Mouse (Mus musculus) T-cell, adult 2 months (primary cell): ENCODE results near the gene Bicra.

Source experiments
- DNase-seq: peaks from one replicate; pipeline ENCODE4 v3.0.0; 2022; ENCODE audit warnings: low spot score

The Bicra gene

DNA sequence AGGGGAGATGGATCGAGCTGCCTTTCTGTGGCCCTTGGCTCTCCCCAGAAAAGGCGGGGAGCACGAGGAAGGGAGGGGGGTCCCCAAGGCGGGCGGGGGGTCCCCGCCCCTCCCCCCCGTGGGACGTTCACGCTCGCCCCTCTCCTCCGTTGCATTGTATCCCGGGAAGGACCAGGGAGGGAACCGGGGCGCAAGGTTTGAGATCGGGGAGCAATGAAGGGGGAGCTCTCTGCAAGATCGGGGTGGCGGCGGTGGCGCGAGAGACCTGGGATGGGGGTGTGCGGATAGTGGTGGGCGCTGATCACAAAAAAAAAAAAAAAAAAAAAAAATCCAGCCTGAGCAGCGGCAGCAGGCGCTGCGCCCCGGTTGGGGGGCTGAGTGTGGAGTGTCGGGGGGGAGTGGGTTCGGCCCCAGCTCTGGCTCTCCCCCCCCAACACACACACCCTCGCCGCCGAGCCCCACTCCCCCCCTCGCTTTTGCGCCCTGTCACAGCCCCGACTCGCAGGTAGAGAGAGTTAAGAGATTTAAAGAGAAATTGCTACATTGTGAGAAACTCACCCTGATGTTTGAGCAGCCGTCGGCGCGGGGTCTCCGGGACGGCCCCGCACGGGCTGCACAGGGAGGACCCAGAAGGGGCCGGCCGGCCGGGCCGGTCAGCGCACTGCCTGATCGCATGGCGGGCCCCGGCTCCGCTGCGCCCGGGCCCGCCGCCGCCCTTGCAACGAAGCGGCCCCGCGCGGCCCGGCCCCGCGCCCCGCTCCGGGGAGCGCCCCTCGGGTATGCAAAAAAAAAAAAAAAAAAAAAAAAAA lies at the start of gene Bicra:
Bicra (minus strand) TSS at position 584 of the 809 bp plus-strand sequence.
- DNase-seq: peak; percentile 89

DNA sequence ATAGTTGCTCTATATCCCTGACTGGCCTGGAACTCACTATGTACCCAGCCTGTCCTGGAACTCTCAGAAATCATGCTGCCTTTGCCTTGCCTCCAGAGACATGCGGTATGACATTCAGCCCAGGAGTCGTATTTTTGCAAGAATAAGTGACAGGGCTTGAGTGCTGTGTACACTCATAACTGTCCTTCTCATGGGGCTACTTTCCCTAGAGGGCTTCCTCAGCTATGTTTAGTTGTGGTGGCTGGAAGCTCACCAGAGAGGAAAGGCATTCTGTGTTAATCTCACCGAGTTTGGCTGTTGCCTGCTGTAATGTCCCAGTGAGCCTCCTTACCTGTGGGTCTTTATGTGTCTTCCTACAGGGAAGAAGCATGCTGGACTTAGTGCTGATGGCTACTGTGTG lies 46.9 kb upstream of the Bicra start:
- DNase-seq: no peak

DNA sequence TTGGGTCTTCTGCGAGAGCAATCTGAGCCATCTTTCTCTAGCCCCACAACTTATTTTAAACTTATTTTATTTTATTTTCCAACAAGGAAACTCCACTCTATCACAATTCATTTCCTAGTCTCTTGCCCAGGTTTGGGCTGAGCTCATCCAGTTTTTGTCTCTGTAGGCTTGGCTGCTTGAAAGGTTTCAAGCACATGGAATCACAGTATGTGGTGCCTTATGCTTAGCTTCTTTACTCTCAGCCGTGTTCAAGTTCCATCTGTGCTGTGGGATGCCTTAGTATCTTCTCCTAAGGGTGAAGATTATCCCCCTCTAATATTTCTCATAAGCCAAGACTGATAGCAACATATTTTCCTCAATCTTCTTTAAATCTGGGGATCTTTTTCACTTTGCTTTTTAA lies 39.9 kb upstream of the Bicra start:
- DNase-seq: no peak

DNA sequence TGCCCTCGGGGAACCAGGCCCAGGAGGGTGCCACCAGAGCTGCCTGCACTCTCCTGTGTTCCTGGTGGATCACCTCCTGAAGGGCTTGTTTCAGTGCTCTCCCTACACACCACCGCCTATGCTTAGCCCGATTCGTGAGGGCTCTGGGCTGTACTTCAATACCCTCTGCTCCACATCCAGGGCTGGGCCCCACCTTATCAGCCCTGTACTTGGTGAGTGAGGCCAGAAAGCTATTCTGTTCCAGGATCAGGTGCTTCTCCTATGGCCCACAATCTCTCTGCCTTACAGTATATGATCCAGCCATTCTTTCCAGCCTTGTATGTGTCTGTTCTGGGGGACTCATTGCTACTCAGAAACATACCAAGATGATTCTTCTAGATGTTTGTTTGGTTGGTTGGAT lies 35.6 kb upstream of the Bicra start:
- no peak for DNase-seq

DNA sequence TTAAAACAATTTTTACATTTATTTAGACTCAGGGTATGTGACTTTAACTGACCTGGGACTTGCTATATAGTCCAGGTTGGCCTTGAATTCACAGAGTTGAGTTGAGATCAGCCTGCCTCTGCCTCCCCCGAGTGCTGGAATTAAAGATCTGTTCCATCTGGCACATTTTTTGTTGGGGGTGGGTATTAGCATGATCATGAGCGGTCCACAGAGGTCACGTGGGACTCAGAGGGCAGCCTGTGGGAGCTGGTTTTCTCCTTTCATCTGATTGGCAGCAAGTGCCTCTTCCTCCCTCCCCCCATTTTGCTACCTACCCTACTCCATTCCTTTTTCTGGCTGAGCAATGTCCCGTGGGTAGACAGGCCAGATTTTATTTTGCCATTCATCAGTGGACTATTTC lies 32.9 kb upstream of the Bicra start:
- DNase-seq: no peak

DNA sequence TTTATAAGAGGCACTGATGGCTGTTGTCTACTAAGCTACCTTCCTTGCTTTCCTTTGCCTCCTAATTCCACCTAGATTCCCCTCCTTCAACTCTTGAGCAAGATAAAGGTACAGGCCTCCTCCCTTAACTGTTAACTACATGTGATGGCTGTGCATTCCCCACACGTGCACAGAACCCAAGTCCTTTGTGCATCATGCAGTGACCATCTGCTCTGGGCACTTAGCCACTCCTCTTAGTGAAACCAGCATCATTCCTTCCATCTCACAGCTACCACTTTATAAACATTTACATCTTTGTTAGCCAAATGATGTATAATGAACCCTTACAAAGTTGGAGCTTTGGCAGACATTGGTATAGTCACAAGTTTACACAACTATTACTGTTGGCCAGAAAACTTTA lies 32.2 kb upstream of the Bicra start:
- no peak for DNase-seq

DNA sequence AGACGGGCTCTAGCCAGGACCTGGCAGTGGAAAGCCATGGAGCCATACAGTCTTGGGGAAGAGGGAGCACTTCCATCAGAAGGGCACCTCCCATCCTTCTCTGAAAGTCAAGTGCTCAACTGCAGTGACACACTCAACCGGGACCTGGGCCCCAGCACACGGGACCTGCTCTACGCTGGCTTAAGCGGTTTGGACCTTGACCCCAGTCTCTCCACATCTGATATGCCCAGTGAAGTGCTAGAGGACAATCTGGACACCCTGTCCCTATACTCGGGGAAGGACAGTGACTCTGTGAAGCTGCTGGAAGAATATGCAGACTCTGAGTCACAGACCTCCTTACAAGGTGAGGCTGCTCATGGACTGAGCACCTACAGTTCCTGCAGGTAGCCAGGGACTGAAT lies 24.2 kb upstream of the Bicra start:
- no peak for DNase-seq

DNA sequence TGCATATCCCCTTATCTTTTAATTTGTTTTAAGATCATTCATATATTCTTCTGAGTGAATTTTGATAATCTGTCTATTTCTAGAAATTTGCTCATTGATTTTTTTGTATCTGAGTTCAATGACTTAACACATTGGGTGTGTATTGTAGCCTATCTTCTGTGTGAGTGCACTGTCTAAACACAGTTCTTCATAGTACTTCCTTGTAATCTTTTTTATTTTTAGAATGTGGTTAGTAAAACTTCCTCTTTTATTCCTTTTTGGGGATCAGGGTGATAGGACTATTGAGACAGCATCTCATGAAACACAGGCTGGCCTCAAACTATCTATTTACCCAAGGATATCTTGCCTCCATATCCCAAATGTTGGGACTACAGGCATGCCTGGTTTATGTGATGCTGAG lies 23.1 kb upstream of the Bicra start:
- no peak for DNase-seq

DNA sequence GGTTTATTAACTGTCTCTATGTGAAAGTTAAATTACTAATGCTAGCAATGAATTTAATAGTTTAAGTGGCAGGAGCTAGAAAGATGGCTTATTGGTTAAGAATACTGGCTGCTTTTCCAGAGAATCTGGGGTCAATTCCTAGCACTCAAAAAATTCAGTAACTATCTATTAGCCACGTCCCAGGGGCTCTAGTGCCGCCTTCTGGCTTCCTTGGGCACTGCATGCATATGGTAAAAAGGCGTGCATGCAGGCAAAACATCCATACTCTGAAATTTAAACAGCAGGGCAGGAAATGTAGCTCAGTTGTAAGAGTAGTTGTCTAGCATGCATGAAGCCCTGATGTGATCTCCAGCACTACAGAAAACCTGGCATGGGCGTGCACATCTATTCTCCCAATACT lies 15.8 kb upstream of the Bicra start:
- DNase-seq: peak; percentile 28

DNA sequence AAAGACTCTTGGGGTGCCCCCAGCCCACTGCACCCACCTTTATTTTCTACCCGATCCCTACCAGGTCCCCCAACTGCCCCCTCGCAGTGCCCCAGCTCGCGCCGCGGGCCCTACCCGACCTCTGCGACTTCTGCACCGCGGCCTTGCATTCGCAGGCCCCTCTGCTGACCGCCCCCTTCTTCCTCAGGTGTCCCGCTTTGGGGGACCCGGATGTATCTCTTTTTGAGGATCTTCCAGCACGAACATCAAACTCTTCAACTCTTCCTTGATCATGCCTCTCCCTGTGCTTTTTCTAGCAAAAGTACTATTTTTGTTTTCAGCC lies 14.3 kb upstream of the Bicra start:
- DNase-seq: no peak

DNA sequence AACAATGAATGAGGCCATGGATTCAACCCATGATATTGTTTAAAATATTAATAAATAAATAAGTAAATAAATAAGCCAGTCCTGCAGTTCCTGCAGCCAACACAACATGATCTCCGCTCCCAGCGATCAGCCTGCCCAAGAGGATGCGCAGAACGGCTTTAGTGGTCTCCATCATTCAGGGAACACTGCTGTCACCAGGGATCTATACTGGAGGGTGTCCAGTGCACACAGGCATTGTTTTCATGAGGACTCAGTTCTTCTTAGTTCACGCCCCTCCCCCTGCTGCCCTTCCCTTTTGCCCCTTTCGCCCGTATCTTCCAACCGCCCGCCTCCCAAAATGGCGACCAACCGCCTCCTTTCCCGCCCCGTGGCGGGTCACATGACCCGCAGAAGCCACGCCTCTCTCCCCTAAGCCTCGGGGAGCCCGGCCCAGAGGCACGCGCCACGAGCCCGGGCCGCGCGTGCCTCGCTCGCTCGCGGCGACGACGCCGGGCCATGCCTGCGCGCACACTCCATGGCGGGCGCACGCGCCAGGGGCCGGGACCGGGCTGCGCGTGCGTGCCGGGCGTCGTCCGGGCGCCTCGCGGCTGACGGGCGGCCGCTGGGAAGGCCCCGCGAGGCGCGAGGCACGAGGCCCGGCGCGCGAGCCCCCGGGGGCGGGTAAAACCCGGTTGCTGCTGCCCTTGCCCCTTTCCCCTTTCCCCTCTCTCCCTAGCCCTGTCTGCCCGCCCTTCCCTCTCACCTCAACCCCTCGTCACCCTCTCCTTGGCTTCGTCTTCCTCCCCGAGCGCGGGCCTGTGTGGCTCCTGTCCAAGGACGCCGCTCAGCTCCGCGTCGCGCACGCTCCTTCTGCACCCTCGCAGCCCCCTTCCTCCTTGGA lies 13.7 kb upstream of the Bicra start, which contains the start of gene Zfp541:
Zfp541 (plus strand) TSS at position 596 of the 880 bp plus-strand sequence.
- no peak for DNase-seq

DNA sequence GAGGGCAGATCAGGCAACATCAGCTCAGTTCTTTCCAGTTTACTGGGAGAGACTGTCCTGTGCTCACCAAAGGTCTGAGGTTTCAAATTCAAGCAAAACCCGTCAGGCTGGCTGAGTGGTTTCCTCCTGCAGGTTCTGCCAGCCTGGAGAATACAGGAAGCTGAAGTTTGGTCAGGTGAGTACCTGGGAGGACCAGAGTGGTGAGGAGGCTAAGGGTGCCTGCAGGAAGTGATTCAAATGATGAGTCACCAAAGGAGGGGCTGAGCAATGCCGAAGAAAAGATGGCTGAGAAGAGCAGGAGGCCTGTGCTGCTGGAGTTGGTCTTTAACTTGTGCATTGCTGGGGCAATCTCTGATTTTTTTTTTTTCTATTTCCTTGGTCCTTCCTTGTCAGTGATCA lies 9.4 kb upstream of the Bicra start:
- peak; percentile 81 for DNase-seq

DNA sequence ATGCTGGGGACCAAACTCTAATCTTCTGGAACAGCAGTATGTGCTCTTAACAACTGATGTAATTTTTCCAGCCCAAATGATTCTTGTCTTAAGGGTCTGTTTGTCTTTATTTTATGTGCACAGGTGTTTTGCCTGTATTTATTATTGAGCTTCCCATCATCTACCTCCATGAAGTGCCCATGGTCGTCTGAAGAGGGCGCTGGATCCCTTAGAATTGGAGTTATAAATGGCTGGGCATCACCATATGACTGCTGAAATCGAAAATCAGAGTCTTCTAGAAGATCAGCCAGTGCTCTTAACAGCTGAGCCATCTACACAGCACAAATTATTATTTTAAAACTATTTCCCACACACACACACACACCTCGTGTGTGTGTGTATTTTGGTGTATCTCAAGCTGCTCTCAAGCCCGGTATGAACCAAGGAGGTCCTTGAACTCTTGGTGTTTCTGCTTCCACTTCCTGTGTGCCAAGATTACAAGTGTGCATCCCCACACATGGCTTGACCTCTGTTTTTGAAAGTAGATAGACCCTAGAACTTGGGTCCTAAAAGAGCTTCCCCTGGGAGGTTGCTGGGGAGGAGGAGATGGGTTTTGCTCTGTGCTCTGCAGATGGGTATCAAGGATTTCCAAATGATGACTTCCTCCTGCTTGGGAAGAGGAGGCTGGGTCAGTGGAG lies 8.9 kb upstream of the Bicra start:
- peak; percentile 45 for DNase-seq

DNA sequence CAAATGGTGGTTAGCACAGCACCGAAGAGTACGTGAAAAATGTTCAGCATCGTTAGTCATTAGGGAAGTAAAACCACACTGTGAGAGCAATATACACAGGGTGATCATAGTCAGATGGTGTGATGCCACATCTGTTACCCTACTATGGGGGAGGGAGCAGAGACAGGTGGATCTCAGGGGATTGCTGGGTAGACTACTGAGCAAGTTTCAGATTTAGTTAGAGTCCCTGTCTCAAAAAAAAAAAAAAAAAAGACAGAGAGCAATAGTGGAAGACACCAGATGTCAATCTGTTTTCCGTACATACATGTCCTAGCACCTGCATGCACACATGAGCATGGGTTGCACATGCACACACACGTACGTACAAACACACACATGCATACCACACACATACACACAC lies 7.9 kb upstream of the Bicra start:
- peak; percentile 20 for DNase-seq

DNA sequence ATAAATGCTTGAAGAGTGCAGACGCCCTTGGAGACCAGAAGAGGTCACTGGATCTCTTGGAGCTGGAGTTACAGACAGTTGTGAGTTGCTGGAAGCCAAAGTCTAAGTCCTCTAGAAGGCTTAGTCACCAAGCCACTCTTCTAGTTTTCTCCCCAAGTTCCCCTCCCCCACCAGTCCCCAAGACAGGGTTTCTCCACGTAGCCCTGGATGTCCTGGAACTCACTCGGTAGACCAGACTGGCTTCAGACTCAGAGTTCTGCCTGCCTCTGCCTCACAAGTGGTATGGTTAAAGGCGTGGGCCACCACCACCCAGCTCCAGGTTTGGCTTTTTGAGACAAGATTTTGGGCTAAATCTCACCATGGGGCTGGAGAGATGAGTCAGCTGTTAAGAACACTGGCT lies 7.2 kb upstream of the Bicra start:
- no peak for DNase-seq

DNA sequence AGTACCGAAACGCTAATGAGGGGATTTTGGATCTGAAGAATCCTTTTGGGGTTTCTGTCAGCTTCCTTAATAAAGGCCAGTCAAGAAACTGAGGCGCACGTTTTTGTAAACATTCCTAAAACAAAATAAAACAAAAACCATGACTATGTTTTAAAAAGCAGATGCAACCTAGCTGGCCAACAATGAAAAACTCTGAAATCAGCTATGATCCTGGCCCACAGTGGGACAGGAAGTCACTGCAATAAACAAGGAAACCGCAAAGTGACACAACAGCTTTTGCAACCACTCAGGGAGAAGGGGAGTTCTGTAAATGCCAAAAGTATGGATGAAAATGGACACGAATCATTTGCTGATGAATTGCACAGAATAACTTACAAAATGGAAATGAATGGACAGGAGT lies 5.4 kb upstream of the Bicra start:
- no peak for DNase-seq

DNA sequence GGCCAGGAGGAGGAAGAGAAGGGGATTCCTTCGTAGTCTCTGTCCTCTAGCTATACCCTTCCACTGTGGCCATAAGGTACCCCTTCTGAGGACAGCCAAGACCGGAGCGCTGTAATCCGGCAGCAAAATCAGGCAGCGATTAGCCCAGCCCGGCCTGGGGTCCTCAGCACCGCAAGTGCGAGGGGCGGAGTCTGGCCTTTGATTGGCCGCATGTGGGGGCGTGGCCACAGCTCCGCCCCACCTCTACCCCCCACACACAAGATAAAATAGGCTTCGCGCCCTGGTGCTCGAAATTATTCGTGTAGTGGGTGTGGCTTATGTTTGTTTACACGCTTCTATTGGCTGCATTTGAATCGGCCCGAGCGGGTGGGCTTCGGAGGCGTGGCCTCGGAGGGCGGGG lies 5.0 kb upstream of the Bicra start:
- DNase-seq: peak; percentile 93

DNA sequence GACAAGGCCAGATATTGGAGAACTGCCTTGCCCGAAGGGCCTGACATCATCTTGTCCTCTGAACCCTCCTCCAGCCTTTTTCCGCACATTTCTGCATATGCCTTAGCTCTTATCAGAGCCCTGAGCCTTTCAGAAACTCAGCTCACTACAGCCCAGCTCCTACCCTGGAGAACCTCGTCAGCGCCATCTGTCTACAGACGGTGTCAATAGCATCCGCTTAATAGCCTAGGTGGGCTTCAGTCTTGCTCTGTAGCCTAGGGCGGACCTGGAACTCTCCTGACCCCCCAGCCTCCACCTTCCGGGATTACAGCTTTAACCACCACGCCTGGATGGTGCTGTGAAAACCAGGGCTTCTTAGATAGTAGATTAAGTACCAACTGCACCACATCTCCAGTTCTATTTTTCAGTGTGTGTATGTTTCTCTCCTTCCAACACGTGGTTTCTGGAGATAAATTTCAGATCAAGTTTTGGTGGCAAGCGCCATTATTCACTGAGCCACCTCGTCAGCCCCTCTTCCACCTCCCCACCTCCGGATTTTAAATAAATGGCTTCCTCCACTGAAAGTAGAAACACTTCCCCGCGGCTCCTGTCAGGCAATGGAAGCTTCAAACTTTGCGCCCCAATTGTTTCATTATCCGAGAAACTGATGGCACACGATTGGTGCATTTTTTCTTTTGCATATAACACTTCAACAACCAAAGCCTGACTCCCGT lies 4.3 kb upstream of the Bicra start:
- peak; percentile 82 for DNase-seq

DNA sequence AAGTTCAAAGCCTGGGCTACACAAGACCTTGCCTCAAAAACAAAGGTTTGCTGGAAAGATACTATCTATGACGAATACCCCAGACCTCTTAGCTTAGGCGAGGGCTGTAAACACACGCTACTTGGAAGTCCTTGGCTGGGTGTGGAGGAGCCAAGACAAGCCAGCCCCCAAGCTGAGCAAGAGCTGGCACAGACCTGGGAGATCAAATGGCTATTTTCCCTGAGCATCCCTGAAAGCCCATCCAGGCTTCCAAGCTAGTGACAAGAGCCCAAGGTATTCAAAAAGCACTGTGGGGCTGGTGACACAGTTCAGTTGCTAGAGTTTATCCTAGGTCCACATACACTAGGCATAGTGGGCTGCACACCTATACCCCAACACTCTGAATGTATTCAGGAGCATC lies 2.9 kb upstream of the Bicra start:
- no peak for DNase-seq

DNA sequence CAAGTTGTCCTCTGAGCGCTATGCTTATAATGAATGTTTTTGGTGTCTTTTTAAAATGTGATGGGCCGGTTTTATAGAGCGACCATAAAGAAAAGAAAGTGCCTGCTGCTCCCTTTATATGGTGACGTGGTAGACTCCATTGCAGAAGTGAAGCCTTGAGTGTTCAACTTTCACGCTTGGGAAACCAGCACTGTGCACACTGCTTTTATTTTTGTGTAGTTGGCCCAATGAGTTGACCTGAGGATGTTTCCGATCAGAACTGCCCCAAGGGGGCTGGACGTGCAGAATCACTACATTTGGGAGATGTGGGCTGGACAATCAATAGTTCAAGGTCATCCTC lies 1.8 kb upstream of the Bicra start:
- DNase-seq: no peak

DNA sequence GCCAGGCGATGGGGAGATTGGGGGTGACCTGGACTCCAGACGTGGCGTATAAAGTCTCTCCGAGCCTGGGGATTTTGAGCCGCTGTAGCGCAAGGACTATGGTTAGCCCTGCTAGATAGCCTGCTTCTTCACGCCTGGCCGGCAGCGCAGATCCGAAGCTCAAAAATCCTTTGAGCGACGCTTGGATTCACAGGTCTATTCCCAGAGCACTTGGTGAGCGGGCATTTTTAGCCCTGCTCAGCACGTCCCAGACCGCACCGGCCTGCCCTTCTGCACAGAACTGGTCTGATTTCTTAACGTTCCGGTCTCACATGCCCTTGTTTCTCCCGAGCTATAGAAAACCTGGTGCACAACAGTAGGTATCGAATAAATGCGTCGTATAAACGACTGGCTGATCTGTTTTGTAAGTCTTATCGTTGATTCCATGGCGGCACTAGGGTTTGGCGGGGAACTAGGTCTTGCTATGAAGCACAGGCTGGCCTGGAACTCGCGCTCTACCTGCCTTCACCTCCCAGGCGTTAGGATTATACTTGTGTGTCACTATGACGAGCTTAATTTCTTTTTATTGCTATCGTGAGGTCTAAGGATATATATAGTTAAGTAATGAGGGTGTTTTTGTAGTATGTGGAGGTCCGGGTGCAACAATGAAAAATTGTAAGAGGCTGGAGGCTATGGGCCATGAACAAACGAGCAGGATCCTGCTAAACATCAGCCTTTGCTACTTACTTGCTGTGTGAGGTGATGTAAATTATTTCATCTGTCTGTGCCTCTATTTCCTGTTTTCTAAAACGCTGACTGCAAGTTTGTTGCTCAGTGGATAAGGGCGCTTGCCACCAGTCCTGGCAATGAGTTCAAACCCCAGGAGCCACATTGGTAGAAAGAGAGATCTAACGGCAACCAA lies 1.2 kb upstream of the Bicra start:
- DNase-seq: peak; percentile 37
